Mouse (Mus musculus) limb, embryonic 11.5 days (tissue): ENCODE measurements around the gene Lyzl6. TPM values are rescaled to one million over a fixed set of nuclear protein-coding genes. Genes with fewer than 3 reads are reported as not detected.

Source experiments
- ATAC-seq: fragments of 200-750 bp; cut with Nextera tagmentation; 2 replicates; pipeline ENCODE4 v1.8.0; 2017; ENCODE audit warnings: low read depth; ENCODE audit not compliant: insufficient number of reproducible peaks, low FRiP score, low TSS enrichment
- DNase-seq: peaks from one replicate; pipeline ENCODE4 v3.0.0-alpha.2; 2015; ENCODE audit warnings: low spot score
- H3K27ac ChIP-seq: fragments of 300-500 bp; sonication (generic); replicated peaks from 2 replicates; pipeline ENCODE4 v1.5.1; 2014; ENCODE audit warnings: low read depth, mild to moderate bottlenecking, low read length
- H3K27me3 ChIP-seq: fragments of 300-500 bp; sonication (generic); 2 replicates; pipeline ENCODE4 v1.6.1; 2014; ENCODE audit warnings: mild to moderate bottlenecking, low read length, mixed read lengths; ENCODE audit not compliant: control insufficient read depth, insufficient read depth
- H3K36me3 ChIP-seq: fragments of 300-500 bp; sonication (generic); 2 replicates; pipeline ENCODE4 v1.6.1; 2014; ENCODE audit warnings: mild to moderate bottlenecking, low read length, moderate library complexity, mixed read lengths; ENCODE audit not compliant: control insufficient read depth, insufficient read depth
- H3K4me1 ChIP-seq: fragments of 300-500 bp; sonication (generic); 2 replicates; pipeline ENCODE4 v1.6.1; 2014; ENCODE audit warnings: low read length, mixed read lengths; ENCODE audit not compliant: control insufficient read depth, insufficient read depth
- H3K4me2 ChIP-seq: fragments of 300-500 bp; sonication (generic); 2 replicates; pipeline ENCODE4 v1.6.1; 2014; ENCODE audit warnings: low read depth, mild to moderate bottlenecking, moderate library complexity; ENCODE audit not compliant: severe bottlenecking
- H3K4me3 ChIP-seq: fragments of 300-500 bp; sonication (generic); 2 replicates; pipeline ENCODE4 v1.5.1; 2014; ENCODE audit warnings: low read depth, low read length
- H3K9ac ChIP-seq: fragments of 300-500 bp; sonication (generic); 2 replicates; pipeline ENCODE4 v1.6.1; 2014; ENCODE audit warnings: mild to moderate bottlenecking, low read length
- H3K9me3 ChIP-seq: fragments of 300-500 bp; sonication (generic); 2 replicates; pipeline ENCODE4 v1.6.1; 2016; ENCODE audit warnings: low read length; ENCODE audit not compliant: control insufficient read depth
- WGBS: fragments of 180-500 bp; shearing (Covaris S2); extraction: QIAGEN DNeasy Blood & Tissue Kit; methylation state at CpG from one replicate; pipeline ENCODE4 v1.1.7; 2014; 5-methylcytosine and 5-hydroxymethylcytosine counted together
- polyA plus RNA-seq: library from polyadenylated mRNA; unstranded; fragments of >200 nt; fragmentation: Nextera tagmentation; extraction: Ambion mirVana; gene quantifications from 2 replicates; pipeline ENCODE4 v1.2.1, GENCODE M21; 2014

Gene Lyzl6
- polyA plus RNA-seq, 1 experiment from 2014 or later, result not detected

GRCm38 (mm10) chr11:103649301-103649982, 10.8 kb upstream of the Lyzl6 start, which contains the start of gene Rprml:
Gene Rprml, plus strand, starts transcription at chr11:103649570.
- Histone ChIP-seq H3K27ac (no peak within 1 kb of the TSS), H3K9me3 (no peaks in the 10 kb centered on the region), H3K27me3 (peaks cover 53% of the 10 kb centered on the region), H3K4me3 (peak within 1 kb of the TSS; percentile 31), H3K4me2 (peak within 1 kb of the TSS; percentile 69), H3K36me3 (no peaks in the 10 kb centered on the region), H3K4me1 (peaks cover 12% of the 10 kb centered on the region), H3K9ac (no peak within 1 kb of the TSS)
- peak; percentile 52 for DNase-seq
- 1% methylated on average over 66 of the region's 71 CpGs for WGBS
- ATAC-seq, result no peak

DNA sequence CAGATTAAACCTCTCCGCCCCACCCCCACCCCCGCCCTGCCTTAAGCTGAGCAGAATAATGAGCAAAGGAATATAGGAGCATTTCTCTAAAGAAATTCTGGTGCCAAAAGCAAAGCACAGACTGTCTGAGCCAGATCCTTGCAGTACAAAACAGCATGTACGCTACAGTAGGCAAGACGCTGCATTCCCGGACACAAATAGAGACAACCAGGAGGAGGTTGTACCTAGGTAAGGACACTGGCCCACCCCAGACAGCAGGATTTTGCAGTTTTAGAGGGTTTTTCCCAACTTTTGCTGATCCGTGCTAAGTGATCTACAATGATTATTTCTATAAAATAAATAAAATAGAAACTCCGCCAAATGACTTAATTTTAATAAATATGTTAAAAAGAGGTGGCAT, 10.0 kb upstream of the Lyzl6 start:
- Histone ChIP-seq H3K4me2 (peak overlapping the region; percentile 3), H3K27ac (no peak overlapping the region), H3K4me1 (peaks cover 12% of the 10 kb centered on the region), H3K36me3 (no peaks in the 10 kb centered on the region), H3K27me3 (peaks cover 51% of the 10 kb centered on the region), H3K4me3 (no peak overlapping the region), H3K9me3 (no peaks in the 10 kb centered on the region), H3K9ac (no peak overlapping the region)
- DNase-seq, result no peak
- ATAC-seq, result no peak
- 33% methylated on average over 7 of the region's 7 CpGs for WGBS

DNA sequence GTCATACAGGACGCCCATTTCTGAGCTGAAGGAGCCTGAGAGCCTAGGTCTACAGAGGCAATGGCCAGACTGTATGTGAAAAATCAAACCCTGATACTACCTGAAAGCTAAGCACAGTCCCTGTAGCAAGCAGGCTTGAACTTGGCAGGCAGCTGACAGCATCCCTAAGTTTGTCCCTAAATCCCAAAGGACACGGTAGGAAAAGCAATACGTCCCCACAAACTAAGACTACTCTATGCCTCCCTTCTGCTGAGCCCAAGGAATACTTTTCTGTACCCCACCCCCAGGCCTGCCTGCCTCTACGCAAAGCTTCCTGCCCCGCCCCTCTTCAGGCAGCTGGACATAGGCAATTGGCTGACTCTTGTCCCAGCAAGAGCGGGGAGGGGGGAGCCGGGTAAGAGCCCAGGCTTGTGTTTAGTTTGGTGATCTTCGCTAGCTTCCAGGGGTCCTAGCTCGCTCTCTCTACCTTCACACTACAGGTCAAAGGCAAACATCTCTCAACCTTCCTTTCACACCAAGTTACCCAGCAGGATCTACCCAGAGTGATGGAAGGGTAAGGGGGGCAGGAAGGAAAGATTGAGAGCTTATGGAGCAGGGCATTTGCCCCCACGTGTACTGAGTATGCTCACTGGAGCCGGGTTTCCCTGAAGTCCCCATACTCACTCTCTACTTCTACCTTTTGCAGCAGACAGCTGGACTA, 9.4 kb upstream of the Lyzl6 start:
- WGBS, result 8% methylated on average over 11 of the region's 11 CpGs
- no peak overlapping the region for H3K9ac ChIP-seq
- no peak overlapping the region for H3K4me3 ChIP-seq
- peak overlapping the region; percentile 3; the same call in 1 of the 2 replicates for H3K4me2 ChIP-seq
- peaks cover 12% of the 10 kb centered on the region for H3K4me1 ChIP-seq
- peaks cover 46% of the 10 kb centered on the region for H3K27me3 ChIP-seq
- H3K36me3 ChIP-seq, result no peaks in the 10 kb centered on the region
- H3K9me3 ChIP-seq, result no peaks in the 10 kb centered on the region
- ATAC-seq (no peak), DNase-seq (peak; percentile 60)
- no peak overlapping the region for H3K27ac ChIP-seq

DNA sequence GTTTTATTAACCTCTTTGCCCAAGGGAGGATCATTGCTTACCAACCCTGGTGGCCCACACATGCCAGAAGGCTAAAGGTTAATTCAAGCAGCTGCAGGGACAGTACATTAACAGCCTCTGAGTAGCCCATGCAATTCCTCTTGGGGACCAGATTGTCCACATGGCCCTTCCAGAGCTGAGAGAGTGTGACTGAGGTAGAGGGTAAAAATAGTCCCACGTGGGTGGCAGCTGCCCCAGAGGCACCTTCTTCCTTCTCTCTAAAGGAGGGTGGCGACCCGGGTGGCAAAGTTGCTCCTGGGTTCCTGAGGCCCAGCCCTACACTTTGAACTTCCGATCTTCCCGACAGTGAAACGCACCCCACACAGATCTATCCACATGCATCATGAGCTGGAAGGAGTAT, 7.6 kb upstream of the Lyzl6 start:
- WGBS, result 74% methylated on average over 6 of the region's 6 CpGs
- H3K27me3 ChIP-seq, result peaks cover 35% of the 10 kb centered on the region
- no peaks in the 10 kb centered on the region for H3K36me3 ChIP-seq
- H3K9me3 ChIP-seq, result no peaks in the 10 kb centered on the region
- H3K27ac ChIP-seq, result no peak overlapping the region
- H3K4me2 ChIP-seq, result no peak overlapping the region
- ATAC-seq, result no peak
- H3K4me3 ChIP-seq, result no peak overlapping the region
- DNase-seq, result no peak
- H3K9ac ChIP-seq, result no peak overlapping the region
- H3K4me1 ChIP-seq, result peaks cover 12% of the 10 kb centered on the region

DNA sequence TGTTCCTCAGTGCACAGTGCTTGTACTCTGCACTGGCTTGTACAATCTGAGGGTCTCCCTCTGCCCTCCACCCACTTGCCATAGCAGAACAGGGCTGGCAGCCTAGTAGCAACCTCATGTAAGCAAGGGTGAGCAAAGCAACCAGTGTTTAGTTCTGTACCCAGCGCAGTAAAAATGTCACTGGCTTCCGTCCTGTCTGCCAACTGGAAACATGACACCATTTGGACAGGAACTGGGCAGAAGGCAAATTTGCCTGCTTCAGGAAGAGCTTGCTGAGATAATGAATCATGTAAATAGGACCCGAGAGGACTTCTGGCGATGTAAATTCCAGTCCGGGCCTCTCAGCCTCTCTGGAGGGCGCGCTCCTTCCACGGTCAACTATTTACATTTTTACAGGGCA, 7.0 kb upstream of the Lyzl6 start:
- H3K27me3 ChIP-seq, result peaks cover 31% of the 10 kb centered on the region
- DNase-seq (no peak), ATAC-seq (no peak)
- no peak overlapping the region for H3K27ac ChIP-seq
- peaks cover 12% of the 10 kb centered on the region for H3K4me1 ChIP-seq
- H3K36me3 ChIP-seq, result no peaks in the 10 kb centered on the region
- H3K4me2 ChIP-seq, result no peak overlapping the region
- no peaks in the 10 kb centered on the region for H3K9me3 ChIP-seq
- H3K9ac ChIP-seq, result no peak overlapping the region
- no peak overlapping the region for H3K4me3 ChIP-seq
- WGBS, result 43% methylated on average over 8 of the region's 8 CpGs

GRCm38 (mm10) chr11:103643211-103643610, 4.5 kb upstream of the Lyzl6 start:
- Histone ChIP-seq H3K9me3 (no peaks in the 10 kb centered on the region), H3K4me1 (peaks cover 2% of the 10 kb centered on the region), H3K4me3 (no peak overlapping the region), H3K27ac (no peak overlapping the region), H3K9ac (no peak overlapping the region), H3K36me3 (no peaks in the 10 kb centered on the region), H3K4me2 (no peak overlapping the region), H3K27me3 (peaks cover 10% of the 10 kb centered on the region)
- 38% methylated on average over 9 of the region's 9 CpGs for WGBS
- ATAC-seq (no peak), DNase-seq (no peak)

DNA sequence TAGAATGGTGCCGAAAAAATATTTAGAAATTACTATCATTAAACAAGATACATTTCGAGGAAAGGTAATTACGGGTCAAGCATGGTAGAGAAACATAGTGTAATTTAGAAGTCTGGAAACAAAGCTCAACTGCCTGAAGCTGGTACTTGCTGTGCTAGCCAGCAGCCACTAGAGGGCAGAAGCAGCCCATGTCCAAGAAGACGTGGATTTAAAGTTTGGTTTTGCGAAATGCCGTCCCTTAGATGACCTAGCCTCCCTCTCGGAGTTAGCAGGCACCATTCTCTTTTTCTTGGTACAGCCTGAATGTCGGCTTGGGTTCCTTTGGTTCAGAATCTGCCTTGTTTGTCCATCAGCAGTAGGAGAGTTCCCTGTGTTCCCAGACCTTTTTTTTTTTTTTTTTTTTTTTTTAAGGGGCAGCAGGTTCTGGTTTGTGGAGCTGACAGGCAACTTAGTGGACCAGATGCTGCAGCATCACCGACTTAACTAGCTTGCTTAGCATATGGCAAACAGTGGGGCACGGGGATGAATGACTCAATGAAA, 787 bp upstream of the Lyzl6 start:
- DNase-seq (peak; percentile 82), ATAC-seq (no peak)
- no peaks in the 10 kb centered on the region for H3K4me1 ChIP-seq
- no peak overlapping the region for H3K4me2 ChIP-seq
- H3K9ac ChIP-seq, result no peak overlapping the region
- H3K4me3 ChIP-seq, result no peak overlapping the region
- 3% methylated on average over 10 of the region's 10 CpGs for WGBS
- no peaks in the 10 kb centered on the region for H3K36me3 ChIP-seq
- H3K27ac ChIP-seq, result no peak overlapping the region
- H3K9me3 ChIP-seq, result no peaks in the 10 kb centered on the region
- 0 out of 2 replicates have a peak, but pooled peaks cover 3% of the 10 kb centered on the region for H3K27me3 ChIP-seq

- Histone ChIP-seq H3K27ac (no peak overlapping the region), H3K4me3 (no peak overlapping the region), H3K4me2 (no peak overlapping the region), H3K27me3 (0 out of 2 replicates have a peak, but pooled peaks cover 3% of the 10 kb centered on the region), H3K9ac (no peak overlapping the region), H3K36me3 (no peaks in the 10 kb centered on the region), H3K9me3 (no peaks in the 10 kb centered on the region), H3K4me1 (no peaks in the 10 kb centered on the region)
- ATAC-seq, result no peak
- DNase-seq, result no peak
- 79% methylated on average over 6 of the region's 6 CpGs for WGBS
Observed at GRCm38 (mm10) chr11:103636261-103636660, 2.4 kb downstream of the Lyzl6 start.
